Mouse (Mus musculus): ENCODE measurements around the gene Gm17019. TPM values are rescaled to one million over a fixed set of nuclear protein-coding genes. Genes with fewer than 3 reads are reported as not detected.

The Gm17019 gene
- polyA plus RNA-seq (2015; fragmentation: Nextera tagmentation; extraction: Ambion mirVana) = not detected in 2 replicates

DNA sequence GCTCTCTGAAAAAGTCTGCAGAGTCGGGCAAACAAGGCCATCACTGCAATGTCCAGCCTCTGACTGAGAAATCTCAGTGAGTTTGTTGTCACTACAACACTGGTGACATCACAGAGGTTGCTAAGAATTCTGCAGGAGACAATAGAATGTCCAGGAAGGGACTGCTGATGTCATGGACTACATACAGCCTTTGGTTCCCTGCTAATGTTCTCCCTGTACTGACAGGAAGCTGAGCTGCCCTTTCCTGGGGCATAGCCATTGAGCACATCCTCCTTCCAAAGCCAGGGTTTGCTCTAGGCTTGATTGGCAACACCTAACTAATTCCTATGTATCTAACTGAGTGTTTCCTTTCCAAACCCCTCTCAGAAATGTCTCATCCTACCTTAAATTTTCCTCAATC lies at the start of gene Gm17019:
Gm17019 (minus strand) TSS at position 101 of the 400 bp plus-strand sequence.

Other genes starting within 250 kb of the Gm17019 start
- not detected in 2 replicates for gene Gm9758, start 118.1 kb downstream of the Gm17019 start, polyA plus RNA-seq (2015; fragmentation: Nextera tagmentation; extraction: Ambion mirVana)
- not detected in 2 replicates for gene Speer4e, start 94.6 kb downstream of the Gm17019 start, polyA plus RNA-seq (2015; fragmentation: Nextera tagmentation; extraction: Ambion mirVana)
- gene Gm10354, start 54.1 kb downstream of the Gm17019 start, polyA plus RNA-seq (2015; fragmentation: Nextera tagmentation; extraction: Ambion mirVana) = not detected in 2 replicates

Measured in neural tube, postnatal 0 days (tissue).